Mouse (Mus musculus) cerebellum, adult 9-10 months (tissue): Measurements from ENCODE around the gene Elmo3.
"Not testable (repeated sequence)": the region's sequence is repeated elsewhere in the genome, so short reads cannot be mapped to it uniquely, and the experiment has no call there.

Experiments
- DNase-seq: peaks from one replicate; pipeline ENCODE4 v3.0.0; 2022

The Elmo3 gene

GRCm38 (mm10) chr8:105276292-105277120 lies 28.9 kb upstream of the Elmo3 start:
- peak; percentile 39 for DNase-seq

GRCm38 (mm10) chr8:105278911-105279334 lies 26.5 kb upstream of the Elmo3 start:
- DNase-seq, result peak; percentile 95

DNA sequence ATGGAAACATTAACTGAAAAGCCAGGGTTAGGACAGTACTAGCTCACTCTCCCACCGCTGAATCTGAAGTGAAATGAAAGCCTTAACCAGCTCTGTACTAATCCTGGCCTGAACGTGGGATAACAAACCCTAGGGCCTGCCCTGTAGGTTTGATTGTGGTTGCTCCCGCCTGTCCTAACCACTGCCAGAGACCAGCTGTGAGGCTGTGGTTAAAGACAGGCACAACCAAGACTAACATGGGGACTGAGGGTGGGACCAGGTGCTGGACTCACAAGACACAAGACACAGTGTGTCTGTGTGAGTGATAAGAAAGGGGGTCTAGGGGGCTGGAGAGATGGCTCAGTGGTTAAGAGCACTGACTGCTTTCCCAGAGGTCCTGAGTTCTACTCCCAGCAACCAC lies 24.8 kb upstream of the Elmo3 start:
- DNase-seq, result no peak

DNA sequence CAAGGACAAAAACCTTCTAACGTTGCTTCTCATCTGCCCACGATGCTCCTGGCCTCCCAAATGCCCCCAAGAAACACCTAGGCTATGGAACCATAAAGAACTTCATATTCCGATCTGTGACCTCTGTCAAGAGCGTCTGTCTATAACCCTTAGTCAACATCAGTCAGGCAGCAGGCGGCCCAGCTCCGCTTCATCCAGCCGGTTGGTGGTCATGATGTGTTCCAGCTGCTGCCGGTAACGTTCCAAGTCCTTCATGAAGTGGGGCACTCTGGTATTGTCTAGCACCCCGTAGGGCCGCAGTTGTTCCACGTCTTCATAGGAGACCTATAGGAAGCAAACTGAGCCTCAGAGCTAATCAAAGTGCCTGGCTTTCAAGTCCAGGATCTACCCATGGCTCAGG lies 23.6 kb upstream of the Elmo3 start:
- no peak for DNase-seq

- DNase-seq, result no peak
Measured at GRCm38 (mm10) chr8:105282239-105282638, 23.2 kb upstream of the Elmo3 start.

DNA sequence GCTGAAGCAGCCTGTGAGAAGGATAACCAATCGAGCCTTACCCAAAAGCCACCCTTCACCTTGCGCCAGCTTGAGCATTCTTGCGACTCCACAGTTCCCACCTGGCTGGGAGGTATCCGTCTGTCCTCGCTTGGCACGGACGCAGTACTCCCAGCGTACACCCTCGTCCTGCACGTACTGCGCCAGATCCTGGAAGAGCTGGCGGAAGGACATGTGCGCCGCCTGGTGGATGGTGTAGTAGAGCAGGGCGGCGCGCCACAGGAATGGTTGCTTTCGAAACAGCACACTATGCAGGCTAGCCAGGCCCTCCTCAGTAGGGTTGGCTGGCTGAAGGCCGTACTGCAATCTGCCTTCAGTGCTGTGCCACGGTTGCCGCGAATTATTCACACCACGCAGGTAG lies 22.3 kb upstream of the Elmo3 start:
- DNase-seq, result no peak

- DNase-seq, result no peak
Measured at GRCm38 (mm10) chr8:105285514-105285913, 19.9 kb upstream of the Elmo3 start.

DNA sequence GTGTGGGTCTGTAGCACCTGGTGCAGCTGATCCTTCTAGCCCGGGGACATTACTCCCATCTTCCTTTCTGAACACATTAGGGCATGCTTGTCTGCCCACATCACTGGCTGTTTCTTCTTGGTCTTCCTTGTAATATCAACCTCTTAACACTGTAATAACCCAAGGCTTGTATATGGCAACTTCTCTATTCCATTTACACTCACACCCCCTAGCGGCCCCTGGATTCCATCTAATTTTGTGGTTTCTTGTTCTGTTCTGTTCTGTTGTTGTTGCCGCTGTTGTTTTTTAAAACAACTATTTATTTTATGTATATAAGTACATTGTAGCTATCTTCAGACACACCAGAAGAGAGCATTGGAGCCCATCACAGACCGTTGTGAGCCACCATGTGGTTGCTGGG lies 18.5 kb upstream of the Elmo3 start:
- DNase-seq, result no peak

- DNase-seq, result no peak
Measured at GRCm38 (mm10) chr8:105288231-105288630, 17.2 kb upstream of the Elmo3 start.

GRCm38 (mm10) chr8:105288958-105289732 lies 16.3 kb upstream of the Elmo3 start:
- peak; percentile 97 for DNase-seq

DNA sequence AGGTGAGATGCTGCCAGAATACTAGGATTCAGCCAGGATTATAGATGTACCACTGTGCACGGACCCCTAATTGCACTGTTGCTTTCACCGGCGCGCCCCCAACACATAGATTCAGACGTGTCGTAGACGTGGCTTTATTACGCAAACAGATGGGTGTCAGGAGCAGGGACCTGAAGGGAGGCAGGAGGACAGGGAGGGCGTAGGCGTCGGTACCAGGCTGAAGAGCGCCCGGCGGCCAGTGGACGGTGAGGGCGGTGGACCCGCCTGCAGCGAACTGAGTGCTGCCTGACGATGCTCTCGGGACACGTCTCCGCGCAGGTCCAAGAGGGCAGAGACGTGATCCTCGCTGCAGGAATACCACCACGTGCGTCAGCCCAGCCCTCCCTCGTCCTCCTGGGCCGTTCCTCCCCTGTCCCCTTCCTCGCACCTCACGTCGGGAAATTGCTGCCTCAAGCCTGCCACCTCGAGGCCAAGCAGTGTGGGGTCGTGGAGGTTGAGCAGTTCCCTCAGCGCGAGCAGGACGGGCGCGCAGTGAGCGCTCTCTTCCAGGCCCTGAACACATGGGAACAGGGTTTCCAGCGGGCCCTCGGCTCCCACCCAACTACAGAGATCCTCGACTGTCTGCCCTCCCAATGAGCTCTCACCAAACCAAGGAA lies 15.5 kb upstream of the Elmo3 start, which contains the start of gene 4931428F04Rik:
Gene 4931428F04Rik (minus strand): TSS at position 60 of the 656 bp plus-strand sequence.
- peak; percentile 80 for DNase-seq

DNA sequence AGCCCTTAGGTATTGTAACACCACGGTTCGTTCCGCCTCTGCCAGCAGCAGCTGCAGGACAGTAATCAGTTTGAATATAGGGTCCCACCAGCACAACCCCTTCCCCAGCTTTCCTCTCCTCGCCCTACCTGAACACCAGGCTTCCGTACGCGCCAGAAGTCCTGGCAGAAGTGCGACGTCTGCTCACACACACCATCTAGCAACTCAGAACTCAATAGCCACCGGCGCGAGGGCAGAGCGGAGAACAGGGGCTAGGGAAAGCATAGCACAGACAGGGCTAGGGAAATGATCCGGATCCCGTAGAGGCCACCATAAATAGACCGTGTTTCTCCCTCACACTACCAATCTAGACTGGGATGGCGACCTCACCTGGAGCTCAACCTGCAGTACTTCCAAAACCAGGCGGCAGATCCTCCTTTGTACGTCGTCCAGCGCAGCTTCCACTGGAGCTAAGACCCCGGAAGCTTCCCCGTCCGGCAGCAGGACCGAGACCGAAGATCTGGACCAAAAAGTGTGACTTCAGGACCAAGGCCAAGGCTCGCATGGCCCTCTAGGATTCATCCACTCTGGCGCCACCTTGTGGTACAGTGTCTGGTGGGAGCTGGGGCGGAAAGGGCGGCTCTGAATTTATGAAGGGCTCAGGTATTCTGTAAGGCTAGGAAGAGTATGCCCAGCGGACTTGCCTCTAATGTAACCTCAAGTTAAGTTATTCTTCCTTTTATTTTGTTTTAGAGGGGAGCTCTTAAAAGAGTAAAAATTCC lies 14.7 kb upstream of the Elmo3 start:
- DNase-seq, result peak; percentile 94

DNA sequence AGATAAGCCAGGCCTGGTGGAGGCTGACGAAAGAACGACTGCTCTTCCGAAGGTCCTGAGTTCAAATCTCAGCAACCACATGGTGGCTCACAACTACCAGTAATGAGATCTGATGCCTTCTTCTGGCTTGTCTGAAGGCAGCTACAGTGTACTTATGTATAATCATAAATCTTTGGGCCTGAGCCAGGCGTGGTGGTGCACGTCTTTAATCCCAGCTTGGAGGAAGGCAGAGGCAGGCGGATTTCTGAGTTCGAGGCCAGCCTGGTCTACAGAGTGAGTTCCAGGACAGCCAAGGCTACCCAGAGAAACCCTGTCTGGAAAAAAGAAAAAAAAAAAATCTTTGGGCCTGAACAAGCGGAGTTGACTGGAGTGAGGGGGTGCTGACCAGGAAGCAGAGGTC lies 14.0 kb upstream of the Elmo3 start:
- peak; percentile 78 for DNase-seq

DNA sequence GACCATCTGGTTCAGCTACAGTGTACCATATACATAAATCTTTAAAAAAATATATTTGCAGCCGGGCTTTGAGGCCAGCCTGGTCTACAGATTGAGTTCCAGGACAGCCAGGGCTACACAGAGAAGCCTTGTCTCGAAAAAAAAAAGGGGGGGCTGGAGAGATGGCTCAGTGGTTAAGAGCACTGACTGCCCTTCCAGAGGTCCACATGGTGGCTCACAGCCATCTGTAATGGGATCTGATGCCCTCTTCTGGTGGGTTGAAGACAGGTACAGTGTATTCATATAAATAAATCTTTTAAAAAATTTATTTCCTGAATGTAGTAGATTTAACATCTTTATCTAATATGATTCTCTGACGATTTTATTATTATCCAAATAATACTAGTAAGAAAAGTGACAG lies 13.6 kb upstream of the Elmo3 start:
- DNase-seq, result not testable (repeated sequence)

- DNase-seq, result no peak
Measured at GRCm38 (mm10) chr8:105292471-105292870, 12.9 kb upstream of the Elmo3 start.

DNA sequence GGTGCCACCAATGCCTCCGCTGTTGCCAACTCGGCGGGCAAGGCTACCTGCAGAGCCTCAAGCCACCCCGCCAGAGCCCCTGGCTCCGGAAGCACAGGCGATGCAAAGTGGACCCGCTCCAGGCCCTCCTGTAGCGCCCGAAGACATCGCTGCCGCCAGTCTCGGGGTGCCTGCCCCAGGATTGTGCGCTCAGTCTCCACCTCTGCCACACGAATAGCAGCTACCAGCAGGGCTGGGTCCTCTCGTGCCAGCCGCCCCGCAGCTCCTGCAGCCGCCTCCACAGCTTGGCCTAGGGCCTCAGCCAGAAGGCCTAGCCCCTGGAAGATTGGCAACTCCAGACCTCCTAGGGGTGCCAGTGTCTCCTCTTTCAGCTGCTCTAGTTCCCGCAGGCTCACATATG lies 12.0 kb upstream of the Elmo3 start:
- peak; percentile 88 for DNase-seq

GRCm38 (mm10) chr8:105294776-105295175 lies 10.6 kb upstream of the Elmo3 start:
- no peak for DNase-seq

DNA sequence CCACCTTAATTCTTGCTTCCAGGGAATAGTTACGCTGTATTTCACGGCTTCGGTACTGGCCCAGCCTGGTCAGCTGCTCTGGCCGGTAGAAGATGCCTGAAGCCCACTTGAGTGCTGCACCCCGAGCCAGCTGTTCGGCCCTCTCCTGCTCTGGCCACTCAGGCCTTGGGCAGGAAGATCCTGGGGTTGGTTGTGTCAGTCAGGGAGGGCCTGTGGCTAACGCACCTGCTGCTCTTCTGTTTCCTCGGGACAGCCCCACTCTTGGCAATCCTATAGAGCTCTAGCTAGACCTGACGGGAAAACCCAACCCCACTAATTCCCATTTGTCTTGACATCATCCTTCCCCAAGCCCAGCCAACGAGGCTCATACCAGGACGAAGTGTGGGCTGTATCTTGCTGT lies 10.1 kb upstream of the Elmo3 start:
- DNase-seq, result no peak

DNA sequence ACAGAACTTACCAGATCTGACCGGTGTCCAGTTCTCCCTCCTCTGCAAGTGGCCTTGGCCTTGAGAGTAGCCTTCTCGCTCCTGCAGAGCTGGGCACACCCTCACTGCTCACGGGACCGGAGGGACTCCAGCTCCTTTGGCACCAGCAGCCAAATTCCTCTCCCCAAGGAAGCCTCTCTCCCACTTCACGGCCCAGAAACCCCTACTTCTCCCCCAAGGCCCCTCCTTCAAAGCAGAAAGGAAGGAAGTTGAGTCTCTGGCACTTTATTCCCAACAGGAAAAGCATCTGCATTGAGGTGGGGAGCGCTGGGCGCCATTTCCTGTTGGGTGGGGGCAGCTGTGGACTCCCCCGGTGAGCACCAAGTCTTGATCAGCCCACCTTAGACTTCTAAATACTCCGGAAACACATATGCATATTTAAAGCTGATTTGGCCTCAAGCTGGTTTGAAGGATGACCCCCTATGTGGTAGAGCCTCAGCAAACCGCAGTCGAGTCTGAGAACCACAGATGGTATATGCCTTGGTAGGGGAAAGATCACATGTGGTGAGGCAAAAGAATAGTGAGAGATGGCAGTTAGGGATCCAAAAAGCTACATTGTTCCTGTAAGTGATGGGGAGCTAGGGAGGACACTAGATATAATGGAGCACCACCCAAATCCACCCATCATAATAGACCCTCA lies 9.4 kb upstream of the Elmo3 start, which contains the start of gene Exoc3l:
Gene Exoc3l (minus strand): TSS at position 207 of the 679 bp plus-strand sequence.
- no peak for DNase-seq

- DNase-seq, result peak; percentile 87
Measured at GRCm38 (mm10) chr8:105297511-105298192, 7.7 kb upstream of the Elmo3 start, which contains the start of gene E2f4. Gene E2f4, plus strand, starts transcription at chr8:105297663.
